ENCODE assay signal across 24 mouse cellular contexts in genomic region chr6:63762535-63762934, GRCm38 (mm10).
A peak's percentile ranks its signal among the peaks of the same experiment; 100 is the strongest.
DNase-seq lines count a peak whose midpoint lies in the region; ATAC-seq and TF ChIP-seq lines count a peak whose summit lies in the region.
"Had no signal": no experiment of that assay in that cellular context is flagged by ENCODE, and none has a peak within 500 bp of the region (broad histone marks: within the 10 kb centered on the region; RNA-seq: fewer than 3 reads in every experiment).

No protein-coding gene starts in this region.

- no peak for DNase-seq in frontal cortex, postnatal 36 days (ENCODE audit: low spot score in 2 of 2)
- peak; percentile 17 for DNase-seq in brain, adult 2 months (ENCODE audit: low read depth, low spot score)
- peak; percentile 26 for DNase-seq in brain, embryonic 14.5 days (ENCODE audit: low read depth)
- DNase-seq in telencephalon, adult 2 months (ENCODE audit: low read depth, low spot score) = peak; percentile 26
- no peak for DNase-seq in heart, adult 2 months
- DNase-seq in lung, postnatal 36 days = no peak
- DNase-seq: adrenal gland, adult 2 months; adrenal gland, adult 8-10 months; adrenal gland, postnatal 10 days; adrenal gland, postnatal 14 days; adrenal gland, postnatal 25 days; adrenal gland, postnatal 36 days; B cell, adult 2 months; cerebellum, adult 11 months; cerebellum, adult 11-12 months; cerebellum, adult 18-20 months; cerebellum, adult 2 months had no signal

- intact Hi-C loops in heart, adult 2 months (cut with DNase I) = no loop called here

- no peak overlapping the region for H3K9ac ChIP-seq in liver, embryonic 12.5 days
- H3K9ac ChIP-seq in heart, adult 2 months (ENCODE audit: low read depth, low read length) = no peak overlapping the region

- 64% methylated on average over 2 of the region's 2 CpGs for WGBS in liver, embryonic 12.5 days (ENCODE audit: insufficient replicate concordance)
- 76% methylated on average over 2 of the region's 2 CpGs for WGBS in heart, adult 2 months

- H3K27ac ChIP-seq in liver, embryonic 12.5 days = no peak overlapping the region
- no peak overlapping the region for H3K27ac ChIP-seq in heart, adult 2 months

- no peaks in the 10 kb centered on the region for H3K36me3 ChIP-seq in liver, embryonic 12.5 days
- no peaks in the 10 kb centered on the region for H3K36me3 ChIP-seq in heart, adult 2 months (ENCODE audit: control insufficient read depth, insufficient read depth, low read length)
- H3K36me3 ChIP-seq: G1E had no signal

- TF ChIP-seq EP300 in heart, adult 2 months (IDR thresholded peaks at IDR 0.05; ENCODE audit: insufficient read depth, low read depth, low read length) = no peak

- peak; percentile 91 for ATAC-seq in frontal cortex, adult (ENCODE audit: low TSS enrichment)
- no peak for ATAC-seq in liver, embryonic 12.5 days
- ATAC-seq: activated CD4-positive, CD25-positive, alpha-beta regulatory T cell, adult 4 months; CD4-positive, CD25-positive, alpha-beta regulatory T cell, adult 4 months; Patski had no signal

- H3K4me2 ChIP-seq in liver, embryonic 12.5 days = no peak overlapping the region

- H3K9me3 ChIP-seq in liver, embryonic 12.5 days (replicated peaks) = no peaks in the 10 kb centered on the region
- H3K9me3 ChIP-seq: G1E had no signal

- no peaks in the 10 kb centered on the region for H3K4me1 ChIP-seq in liver, embryonic 12.5 days
- H3K4me1 ChIP-seq in heart, adult 2 months (ENCODE audit: control insufficient read depth, insufficient read depth, low read length) = no peaks in the 10 kb centered on the region

- no peak for TF ChIP-seq CTCF in brain, embryonic 14.5 days (IDR thresholded peaks at IDR 0.05; ENCODE audit: borderline replicate concordance, extremely low read depth, insufficient read depth, insufficient read length)
- no peak for TF ChIP-seq CTCF in heart, adult 2 months (IDR thresholded peaks at IDR 0.05)

- H3K27me3 ChIP-seq in liver, embryonic 12.5 days (replicated peaks) = no peaks in the 10 kb centered on the region
- no peaks in the 10 kb centered on the region for H3K27me3 ChIP-seq in heart, adult 2 months (ENCODE audit: control insufficient read depth, insufficient read depth, low read length)
- H3K27me3 ChIP-seq: CH12.LX, Patski had no signal

- no peak for TF ChIP-seq POLR2A in brain, embryonic 14.5 days (IDR thresholded peaks at IDR 0.05; ENCODE audit: borderline replicate concordance, extremely low read depth, insufficient read depth, insufficient read length, poor library complexity, severe bottlenecking)
- TF ChIP-seq POLR2A in heart, adult 2 months (IDR thresholded peaks at IDR 0.05; ENCODE audit: insufficient read depth, low read depth, low read length) = no peak

- H3K4me3 ChIP-seq in liver, embryonic 12.5 days = no peak overlapping the region
- no peak overlapping the region for H3K4me3 ChIP-seq in heart, adult 2 months

- H3K79me2 ChIP-seq in heart, adult 2 months (replicated peaks; ENCODE audit: control insufficient read depth, insufficient read depth, low read length) = no peaks in the 10 kb centered on the region

Comparison
In these comparisons a context has a peak if more than half of its experiments do, and no peak if none do; other contexts are left out.
1. DNase-seq: peak in brain, adult 2 months (single experiment), brain, embryonic 14.5 days (single experiment) and telencephalon, adult 2 months (single experiment); none in frontal cortex, postnatal 36 days (0 of 2), heart, adult 2 months (0 of 2) and lung, postnatal 36 days (single experiment).